Mouse (Mus musculus) adipocyte (in vitro differentiated cells): Measurements from ENCODE around the gene Sprr2k.

Experiments used
- DNase-seq: peaks from one replicate; pipeline ENCODE4 v3.0.0-alpha.2; 2016; ENCODE audit warnings: low spot score

Gene Sprr2k

GRCm38 (mm10) chr3:92432282-92432681 lies at the start of gene Sprr2k:
Gene Sprr2k, plus strand, starts transcription at chr3:92432582.
- DNase-seq = no peak

DNA sequence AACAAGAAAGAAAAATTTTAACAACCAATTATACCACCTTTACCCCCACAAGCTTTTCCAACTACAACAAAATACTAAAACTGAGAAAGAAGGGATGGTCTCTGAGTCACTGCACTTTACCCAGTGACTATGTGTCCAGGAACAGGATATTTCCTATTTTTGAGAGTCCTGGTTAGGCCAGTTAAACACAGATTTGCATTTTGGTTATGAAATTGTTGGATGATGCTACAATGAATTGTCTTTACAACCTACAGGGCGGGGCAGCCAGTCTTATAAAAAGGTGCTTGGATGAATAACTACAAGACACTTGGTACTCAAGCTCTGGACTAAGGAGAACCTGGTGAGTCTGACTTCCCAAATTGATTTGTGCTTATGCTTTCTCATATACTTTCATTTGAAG lies 47.0 kb upstream of the Sprr2k start, which contains the start of gene Sprr2h:
Sprr2h (plus strand) TSS at position 301 of the 400 bp plus-strand sequence.
- no peak for DNase-seq

GRCm38 (mm10) chr3:92394301-92394700 lies 38.1 kb upstream of the Sprr2k start:
- peak; percentile 62 for DNase-seq

DNA sequence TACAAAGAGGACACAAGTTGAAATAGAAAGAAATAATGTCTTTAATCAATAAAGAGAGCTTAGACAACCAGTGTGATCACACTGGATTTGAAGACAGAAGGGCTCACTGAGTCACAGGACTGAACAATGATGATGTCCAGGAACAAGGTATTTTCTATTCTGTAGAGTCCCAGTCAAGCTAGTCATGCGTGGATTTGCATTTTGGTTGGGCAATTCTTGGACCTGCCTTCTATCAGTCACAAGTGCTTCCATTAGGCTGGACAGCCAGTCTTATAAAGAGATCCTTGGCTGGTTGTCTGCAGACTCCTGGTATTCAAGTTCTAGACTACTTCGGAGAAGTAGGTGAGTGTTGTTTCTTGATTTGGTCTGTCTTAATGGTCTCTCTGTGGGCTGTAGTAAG lies 24.7 kb upstream of the Sprr2k start, which contains the start of gene Sprr2i:
Sprr2i (plus strand) TSS at position 301 of the 400 bp plus-strand sequence.
- DNase-seq = no peak

DNA sequence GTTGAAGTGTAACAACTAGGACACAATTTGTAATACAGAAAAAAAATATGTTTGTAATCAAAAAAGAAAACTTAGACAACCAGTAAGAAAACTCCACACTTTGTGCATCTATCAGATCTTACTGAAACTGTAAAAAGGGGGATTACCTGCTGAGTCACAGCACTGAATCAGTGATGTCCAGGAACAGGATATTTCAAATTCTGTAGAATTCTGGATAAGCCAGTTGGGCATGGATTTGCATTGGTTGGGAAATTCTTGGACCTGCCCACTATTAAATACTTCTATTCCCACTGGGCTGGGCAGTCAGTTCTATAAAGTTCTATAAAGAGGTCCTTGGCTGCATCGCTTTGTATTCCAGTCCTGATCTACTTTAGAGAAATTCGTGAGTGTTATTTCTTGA lies 14.6 kb upstream of the Sprr2k start, which contains the start of gene Sprr2j-ps:
Sprr2j-ps (plus strand) TSS at position 301 of the 400 bp plus-strand sequence.
- no peak for DNase-seq

GRCm38 (mm10) chr3:92429323-92429722 lies 3.1 kb upstream of the Sprr2k start, which contains the start of gene Gm9774:
Gene Gm9774, minus strand, starts transcription at chr3:92429423.
- no peak for DNase-seq

GRCm38 (mm10) chr3:92438689-92439088 lies 6.3 kb downstream of the Sprr2k start, which contains the start of gene Sprr1b:
Gene Sprr1b, minus strand, starts transcription at chr3:92438789.
- DNase-seq = no peak

DNA sequence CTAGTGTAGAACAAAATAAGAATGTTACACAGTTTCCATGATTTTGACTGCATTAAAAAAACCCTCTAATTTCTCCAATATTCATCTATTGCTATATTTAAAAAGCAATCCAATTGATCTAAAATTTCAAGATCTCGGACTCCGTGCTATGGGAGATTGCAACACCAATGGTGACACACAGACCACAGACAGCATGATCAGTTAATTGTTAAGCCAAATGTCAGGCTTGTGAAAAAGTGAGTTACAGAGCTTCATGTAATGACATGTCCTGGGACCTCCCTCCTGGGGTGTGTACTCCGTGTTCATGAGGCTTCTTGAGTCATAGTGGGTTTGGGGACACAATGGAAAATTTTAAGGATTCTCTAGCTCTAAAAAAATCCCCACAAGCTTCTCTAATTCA lies 7.8 kb downstream of the Sprr2k start:
- no peak for DNase-seq

DNA sequence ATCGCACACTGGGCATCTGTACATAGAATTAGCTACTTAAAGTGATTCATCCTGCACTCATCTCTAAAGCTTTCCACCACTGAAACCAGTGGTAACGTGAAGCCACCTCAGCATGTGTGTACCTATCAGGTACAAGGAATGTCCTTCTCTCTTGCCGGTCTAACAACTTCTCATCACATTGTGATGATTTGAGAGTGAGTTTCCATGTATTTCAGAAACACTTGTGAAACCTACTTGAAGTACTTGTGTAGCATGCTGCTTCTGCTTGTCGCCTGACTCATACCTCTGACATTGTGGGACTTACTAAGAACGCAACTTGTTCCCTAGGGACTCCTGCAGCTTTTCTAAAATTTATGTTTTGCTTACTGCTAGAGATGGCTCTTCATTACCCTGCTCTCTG lies 22.8 kb downstream of the Sprr2k start:
- DNase-seq = no peak

GRCm38 (mm10) chr3:92458620-92459019 lies 26.2 kb downstream of the Sprr2k start, which contains the start of gene Sprr3:
Gene Sprr3, minus strand, starts transcription at chr3:92458720.
- no peak for DNase-seq

DNA sequence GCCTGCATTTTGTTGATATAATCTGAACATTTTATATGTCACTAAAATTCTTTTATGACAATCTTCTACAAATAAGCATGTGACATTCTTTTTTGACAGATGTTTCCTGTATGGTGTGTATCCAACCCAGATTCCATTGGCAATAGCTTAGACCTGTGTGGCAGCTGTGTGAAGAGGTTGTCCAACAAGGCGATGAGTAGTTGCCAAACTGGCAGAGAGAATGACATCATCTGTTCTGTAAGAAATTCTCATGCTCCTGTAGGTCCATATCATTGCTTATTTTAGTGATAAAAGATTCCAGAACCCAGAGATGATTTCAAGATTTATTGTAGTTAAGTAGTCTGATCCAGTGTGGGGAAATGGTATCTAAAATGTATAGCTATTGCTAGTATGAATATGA lies 34.2 kb downstream of the Sprr2k start:
- DNase-seq = peak; percentile 58

GRCm38 (mm10) chr3:92467424-92467823 lies 35.0 kb downstream of the Sprr2k start:
- peak; percentile 57 for DNase-seq

DNA sequence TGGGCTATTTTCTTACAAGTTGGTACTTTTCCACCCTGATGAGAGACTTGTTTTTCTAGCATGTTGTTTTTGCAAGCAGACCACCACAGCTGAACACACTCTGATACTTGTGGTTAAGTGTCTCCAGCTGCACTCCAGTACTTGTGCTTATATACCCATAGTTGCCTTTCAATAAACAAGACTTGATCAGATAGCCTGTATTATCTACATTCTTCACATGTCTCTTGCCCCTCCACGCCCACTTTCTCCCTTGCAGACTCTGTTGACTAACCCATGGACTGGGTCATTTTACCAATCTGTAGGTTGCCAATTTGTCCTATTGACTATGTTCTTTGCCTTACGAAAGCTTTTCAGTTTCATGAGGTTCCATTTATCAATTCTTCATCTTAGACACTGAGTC lies 37.7 kb downstream of the Sprr2k start:
- no peak for DNase-seq

GRCm38 (mm10) chr3:92481249-92481648 lies 48.9 kb downstream of the Sprr2k start:
- peak; percentile 31 for DNase-seq
